Mouse (Mus musculus) liver, embryonic 15.5 days (tissue): ENCODE measurements around the gene Chst11. TPM values are rescaled to one million over a fixed set of nuclear protein-coding genes. Genes with fewer than 3 reads are reported as not detected.

Source experiments
- ATAC-seq: fragments of 200-750 bp; cut with Nextera tagmentation; 2 replicates; pipeline ENCODE4 v1.8.0; 2017; ENCODE audit warnings: moderate number of reproducible peaks, mild to moderate bottlenecking, moderate library complexity; ENCODE audit not compliant: insufficient read depth
- H3K27ac ChIP-seq: fragments of 300-500 bp; sonication (generic); replicated peaks from 2 replicates; pipeline ENCODE4 v1.5.1; 2015; ENCODE audit warnings: mild to moderate bottlenecking, inconsistent platforms
- H3K27me3 ChIP-seq: fragments of 300-500 bp; sonication (generic); 2 replicates; pipeline ENCODE4 v1.6.1; 2015; ENCODE audit warnings: mild to moderate bottlenecking, inconsistent platforms
- H3K36me3 ChIP-seq: fragments of 300-500 bp; sonication (generic); replicated peaks from 2 replicates; pipeline ENCODE4 v1.6.1; 2015; ENCODE audit warnings: moderate library complexity, mild to moderate bottlenecking, inconsistent platforms
- H3K4me1 ChIP-seq: fragments of 300-500 bp; sonication (generic); replicated peaks from 2 replicates; pipeline ENCODE4 v1.6.1; 2015; ENCODE audit warnings: inconsistent platforms
- H3K4me2 ChIP-seq: fragments of 300-500 bp; sonication (generic); 2 replicates; pipeline ENCODE4 v1.6.1; 2015; ENCODE audit warnings: moderate library complexity, mild to moderate bottlenecking, inconsistent platforms
- H3K4me3 ChIP-seq: fragments of 300-500 bp; sonication (generic); replicated peaks from 2 replicates; pipeline ENCODE4 v1.5.1; 2015; ENCODE audit warnings: mild to moderate bottlenecking, inconsistent platforms
- H3K9ac ChIP-seq: fragments of 300-500 bp; sonication (generic); 2 replicates; pipeline ENCODE4 v1.6.1; 2015; ENCODE audit warnings: moderate library complexity, mild to moderate bottlenecking, inconsistent platforms
- H3K9me3 ChIP-seq: fragments of 300-500 bp; sonication (generic); replicated peaks from 2 replicates; pipeline ENCODE4 v1.6.1; 2016; ENCODE audit warnings: inconsistent platforms
- WGBS: fragments of 180-500 bp; shearing (Covaris S2); methylation state at CpG from one replicate; pipeline ENCODE4 v1.1.7; 2015; ENCODE audit warnings: mixed read lengths; ENCODE audit not compliant: insufficient replicate concordance; 5-methylcytosine and 5-hydroxymethylcytosine counted together
- polyA plus RNA-seq: library from polyadenylated mRNA; unstranded; fragments of >200 nt; fragmentation: Nextera tagmentation; extraction: Ambion mirVana; gene quantifications from 2 replicates; pipeline ENCODE4 v1.2.1, GENCODE M21; 2015

Chst11 gene
- polyA plus RNA-seq, 1 experiment from 2014 or later: 1.2 TPM

- Histone ChIP-seq H3K36me3 (no peaks in the 10 kb centered on the region), H3K9me3 (no peaks in the 10 kb centered on the region), H3K4me2 (no peak overlapping the region), H3K27ac (no peak overlapping the region), H3K4me3 (no peak overlapping the region), H3K27me3 (no peaks in the 10 kb centered on the region), H3K4me1 (no peaks in the 10 kb centered on the region), H3K9ac (no peak overlapping the region)
- ATAC-seq: 0 out of 2 replicates have a peak, but pooled peaks have one; percentile 15
- WGBS: 38% methylated on average over 11 of the region's 11 CpGs
Measured at GRCm38 (mm10) chr10:83197690-83198336, 212.5 kb downstream of the Chst11 start.

GRCm38 (mm10) chr10:83198692-83199091 lies 213.4 kb downstream of the Chst11 start:
- Histone ChIP-seq H3K27me3 (no peaks in the 10 kb centered on the region), H3K4me1 (no peaks in the 10 kb centered on the region), H3K36me3 (no peaks in the 10 kb centered on the region), H3K4me3 (no peak overlapping the region), H3K9ac (no peak overlapping the region), H3K27ac (no peak overlapping the region), H3K9me3 (no peaks in the 10 kb centered on the region), H3K4me2 (no peak overlapping the region)
- WGBS: 46% methylated on average over 5 of the region's 5 CpGs
- no peak for ATAC-seq

GRCm38 (mm10) chr10:83199290-83199689 lies 214.0 kb downstream of the Chst11 start:
- ATAC-seq: no peak
- Histone ChIP-seq H3K9ac (no peak overlapping the region), H3K27me3 (no peaks in the 10 kb centered on the region), H3K27ac (no peak overlapping the region), H3K4me1 (no peaks in the 10 kb centered on the region), H3K9me3 (no peaks in the 10 kb centered on the region), H3K36me3 (no peaks in the 10 kb centered on the region), H3K4me2 (no peak overlapping the region), H3K4me3 (no peak overlapping the region)
- 69% methylated on average over 9 of the region's 9 CpGs for WGBS

GRCm38 (mm10) chr10:83201525-83201924 lies 216.2 kb downstream of the Chst11 start:
- H3K27ac ChIP-seq: no peak overlapping the region
- H3K4me2 ChIP-seq: no peak overlapping the region
- no peak overlapping the region for H3K4me3 ChIP-seq
- H3K27me3 ChIP-seq: no peaks in the 10 kb centered on the region
- no peaks in the 10 kb centered on the region for H3K9me3 ChIP-seq
- WGBS: 64% methylated on average over 7 of the region's 7 CpGs
- H3K36me3 ChIP-seq: no peaks in the 10 kb centered on the region
- ATAC-seq: no peak
- no peak overlapping the region for H3K9ac ChIP-seq
- H3K4me1 ChIP-seq: no peaks in the 10 kb centered on the region

- 72% methylated on average over 14 of the region's 14 CpGs for WGBS
- no peak overlapping the region for H3K4me3 ChIP-seq
- no peaks in the 10 kb centered on the region for H3K9me3 ChIP-seq
- H3K27ac ChIP-seq: no peak overlapping the region
- H3K36me3 ChIP-seq: no peaks in the 10 kb centered on the region
- no peaks in the 10 kb centered on the region for H3K4me1 ChIP-seq
- H3K9ac ChIP-seq: no peak overlapping the region
- no peaks in the 10 kb centered on the region for H3K27me3 ChIP-seq
- no peak overlapping the region for H3K4me2 ChIP-seq
- no peak for ATAC-seq
Measured at GRCm38 (mm10) chr10:83202906-83203702, 217.8 kb downstream of the Chst11 start.

- no peak overlapping the region for H3K9ac ChIP-seq
- H3K27ac ChIP-seq: no peak overlapping the region
- H3K4me3 ChIP-seq: no peak overlapping the region
- H3K36me3 ChIP-seq: no peaks in the 10 kb centered on the region
- no peaks in the 10 kb centered on the region for H3K4me1 ChIP-seq
- no peak overlapping the region for H3K4me2 ChIP-seq
- ATAC-seq: no peak
- H3K9me3 ChIP-seq: no peaks in the 10 kb centered on the region
- 63% methylated on average over 7 of the region's 7 CpGs for WGBS
- no peaks in the 10 kb centered on the region for H3K27me3 ChIP-seq
Measured at GRCm38 (mm10) chr10:83208436-83208835, 223.1 kb downstream of the Chst11 start.

GRCm38 (mm10) chr10:83209388-83209787 lies 224.1 kb downstream of the Chst11 start:
- H3K27me3 ChIP-seq: no peaks in the 10 kb centered on the region
- H3K4me3 ChIP-seq: no peak overlapping the region
- H3K27ac ChIP-seq: no peak overlapping the region
- H3K9ac ChIP-seq: no peak overlapping the region
- no peaks in the 10 kb centered on the region for H3K36me3 ChIP-seq
- 74% methylated on average over 12 of the region's 12 CpGs for WGBS
- H3K9me3 ChIP-seq: no peaks in the 10 kb centered on the region
- H3K4me1 ChIP-seq: no peaks in the 10 kb centered on the region
- H3K4me2 ChIP-seq: no peak overlapping the region
- ATAC-seq: no peak

GRCm38 (mm10) chr10:83210122-83210521 lies 224.8 kb downstream of the Chst11 start:
- Histone ChIP-seq H3K4me3 (no peak overlapping the region), H3K9ac (no peak overlapping the region), H3K27me3 (no peaks in the 10 kb centered on the region), H3K4me1 (no peaks in the 10 kb centered on the region), H3K9me3 (no peaks in the 10 kb centered on the region), H3K36me3 (no peaks in the 10 kb centered on the region), H3K27ac (no peak overlapping the region), H3K4me2 (no peak overlapping the region)
- 72% methylated on average over 16 of the region's 16 CpGs for WGBS
- ATAC-seq: no peak

GRCm38 (mm10) chr10:83210968-83211583 lies 225.8 kb downstream of the Chst11 start:
- no peaks in the 10 kb centered on the region for H3K4me1 ChIP-seq
- no peaks in the 10 kb centered on the region for H3K9me3 ChIP-seq
- H3K9ac ChIP-seq: no peak overlapping the region
- H3K4me2 ChIP-seq: no peak overlapping the region
- H3K4me3 ChIP-seq: no peak overlapping the region
- WGBS: 34% methylated on average over 6 of the region's 6 CpGs
- no peak overlapping the region for H3K27ac ChIP-seq
- H3K27me3 ChIP-seq: no peaks in the 10 kb centered on the region
- no peak for ATAC-seq
- no peaks in the 10 kb centered on the region for H3K36me3 ChIP-seq

GRCm38 (mm10) chr10:83212618-83213017 lies 227.3 kb downstream of the Chst11 start:
- no peaks in the 10 kb centered on the region for H3K36me3 ChIP-seq
- no peak overlapping the region for H3K27ac ChIP-seq
- H3K4me2 ChIP-seq: no peak overlapping the region
- no peak overlapping the region for H3K9ac ChIP-seq
- no peak overlapping the region for H3K4me3 ChIP-seq
- no peak for ATAC-seq
- 77% methylated on average over 4 of the region's 4 CpGs for WGBS
- H3K27me3 ChIP-seq: no peaks in the 10 kb centered on the region
- no peaks in the 10 kb centered on the region for H3K4me1 ChIP-seq
- no peaks in the 10 kb centered on the region for H3K9me3 ChIP-seq

- Histone ChIP-seq H3K27me3 (no peaks in the 10 kb centered on the region), H3K4me1 (no peaks in the 10 kb centered on the region), H3K4me3 (no peak overlapping the region), H3K36me3 (no peaks in the 10 kb centered on the region), H3K9ac (no peak overlapping the region), H3K9me3 (no peaks in the 10 kb centered on the region), H3K4me2 (no peak overlapping the region), H3K27ac (no peak overlapping the region)
- ATAC-seq: no peak
- 35% methylated on average over 5 of the region's 5 CpGs for WGBS
Measured at GRCm38 (mm10) chr10:83215559-83215958, 230.3 kb downstream of the Chst11 start.
